Mouse (Mus musculus) stomach, embryonic 16.5 days (tissue): ENCODE data around the gene Lpcat2. TPM values are rescaled to one million over a fixed set of nuclear protein-coding genes. Genes with fewer than 3 reads are reported as not detected.
A peak's percentile ranks its signal among the peaks of the same experiment; 100 is the strongest.

ENCODE experiments used
- ATAC-seq: fragments of 200-750 bp; cut with Nextera tagmentation; 2 replicates; pipeline ENCODE4 v1.8.0; 2017; ENCODE audit warnings: moderate number of reproducible peaks, moderate TSS enrichment; ENCODE audit not compliant: insufficient read depth, low FRiP score
- H3K27ac ChIP-seq: fragments of 300-500 bp; sonication (generic); 2 replicates; pipeline ENCODE4 v1.5.1; 2014; ENCODE audit warnings: low read length
- H3K27me3 ChIP-seq: fragments of 300-500 bp; sonication (generic); 2 replicates; pipeline ENCODE4 v1.6.1; 2014; ENCODE audit warnings: low read length, control low read depth, mixed read lengths; ENCODE audit not compliant: control insufficient read depth, insufficient read depth
- H3K36me3 ChIP-seq: fragments of 300-500 bp; sonication (generic); 2 replicates; pipeline ENCODE4 v1.6.1; 2014; ENCODE audit warnings: low read length; ENCODE audit not compliant: control insufficient read depth, insufficient read depth
- H3K4me1 ChIP-seq: fragments of 300-500 bp; sonication (generic); 2 replicates; pipeline ENCODE4 v1.6.1; 2014; ENCODE audit warnings: low read length, control low read depth, mixed read lengths; ENCODE audit not compliant: control insufficient read depth, insufficient read depth
- H3K4me2 ChIP-seq: fragments of 300-500 bp; sonication (generic); 2 replicates; pipeline ENCODE4 v1.6.1; 2014; ENCODE audit warnings: low read depth, low read length, mixed read lengths
- H3K4me3 ChIP-seq: fragments of 300-500 bp; sonication (generic); replicated peaks from 2 replicates; pipeline ENCODE4 v1.5.1; 2014; ENCODE audit warnings: mild to moderate bottlenecking, low read length
- H3K9ac ChIP-seq: fragments of 300-500 bp; sonication (generic); 2 replicates; pipeline ENCODE4 v1.6.1; 2014; ENCODE audit warnings: low read length
- H3K9me3 ChIP-seq: fragments of 300-500 bp; sonication (generic); replicated peaks from 2 replicates; pipeline ENCODE4 v1.6.1; 2016; ENCODE audit warnings: low read length, control low read depth; ENCODE audit not compliant: control insufficient read depth
- WGBS: fragments of 180-500 bp; shearing (Covaris S2); extraction: QIAGEN DNeasy Blood & Tissue Kit; methylation state at CpG from one replicate; pipeline ENCODE4 v1.1.7; 2014; 5-methylcytosine and 5-hydroxymethylcytosine counted together
- polyA plus RNA-seq: library from polyadenylated mRNA; unstranded; fragments of >200 nt; fragmentation: Nextera tagmentation; extraction: Ambion mirVana; gene quantifications from 2 replicates; pipeline ENCODE4 v1.2.1, GENCODE M21; 2015

Lpcat2 gene
- polyA plus RNA-seq, 1 experiment from 2014 or later = 12.2 TPM

- no peak for ATAC-seq
- H3K27me3 ChIP-seq = no peaks in the 10 kb centered on the region
- no peaks in the 10 kb centered on the region for H3K4me1 ChIP-seq
- H3K9me3 ChIP-seq = no peaks in the 10 kb centered on the region
- no peaks in the 10 kb centered on the region for H3K36me3 ChIP-seq
- H3K4me3 ChIP-seq = no peak overlapping the region
- H3K9ac ChIP-seq = no peak overlapping the region
- no peak overlapping the region for H3K27ac ChIP-seq
- H3K4me2 ChIP-seq = no peak overlapping the region
- WGBS = 49% methylated on average over 5 of the region's 5 CpGs
Measured at GRCm38 (mm10) chr8:92896611-92897010, 41.5 kb downstream of the Lpcat2 start.

- Histone ChIP-seq H3K36me3 (no peaks in the 10 kb centered on the region), H3K4me3 (no peak overlapping the region), H3K9ac (no peak overlapping the region), H3K9me3 (no peaks in the 10 kb centered on the region), H3K4me2 (no peak overlapping the region), H3K4me1 (no peaks in the 10 kb centered on the region), H3K27me3 (no peaks in the 10 kb centered on the region), H3K27ac (no peak overlapping the region)
- ATAC-seq = no peak
- 73% methylated on average over 4 of the region's 4 CpGs for WGBS
Measured at GRCm38 (mm10) chr8:92897794-92898193, 42.7 kb downstream of the Lpcat2 start.

- WGBS = 72% methylated on average over 9 of the region's 9 CpGs
- ATAC-seq = no peak
- Histone ChIP-seq H3K27ac (no peak overlapping the region), H3K36me3 (no peaks in the 10 kb centered on the region), H3K9me3 (no peaks in the 10 kb centered on the region), H3K9ac (no peak overlapping the region), H3K4me2 (no peak overlapping the region), H3K4me3 (no peak overlapping the region), H3K27me3 (no peaks in the 10 kb centered on the region), H3K4me1 (no peaks in the 10 kb centered on the region)
Measured at GRCm38 (mm10) chr8:92899590-92899989, 44.5 kb downstream of the Lpcat2 start.

- no peaks in the 10 kb centered on the region for H3K9me3 ChIP-seq
- no peaks in the 10 kb centered on the region for H3K36me3 ChIP-seq
- H3K4me2 ChIP-seq = peak within 1 kb of the TSS; percentile 9; the same call in 1 of the 2 replicates
- no peaks in the 10 kb centered on the region for H3K4me1 ChIP-seq
- WGBS = 86% methylated on average over 5 of the region's 5 CpGs
- no peak within 1 kb of the TSS for H3K9ac ChIP-seq
- H3K27me3 ChIP-seq = no peaks in the 10 kb centered on the region
- peak within 1 kb of the TSS; percentile 62 for H3K27ac ChIP-seq
- peak within 1 kb of the TSS; percentile 15; the same call in 1 of the 2 replicates for H3K4me3 ChIP-seq
- ATAC-seq = no peak
Measured at GRCm38 (mm10) chr8:92901107-92901506, 46.0 kb downstream of the Lpcat2 start, which contains the start of gene Capns2. Gene Capns2, plus strand, starts transcription at chr8:92901407.

- no peaks in the 10 kb centered on the region for H3K36me3 ChIP-seq
- H3K4me3 ChIP-seq = no peak overlapping the region
- H3K4me2 ChIP-seq = no peak overlapping the region; the same call in 1 of the 2 replicates
- H3K27me3 ChIP-seq = no peaks in the 10 kb centered on the region
- H3K4me1 ChIP-seq = no peaks in the 10 kb centered on the region
- H3K9me3 ChIP-seq = no peaks in the 10 kb centered on the region
- 77% methylated on average over 2 of the region's 2 CpGs for WGBS
- no peak for ATAC-seq
- H3K27ac ChIP-seq = no peak overlapping the region
- no peak overlapping the region for H3K9ac ChIP-seq
Measured at GRCm38 (mm10) chr8:92902981-92903380, 47.8 kb downstream of the Lpcat2 start.

- no peaks in the 10 kb centered on the region for H3K4me1 ChIP-seq
- whole genome bisulfite sequencing = 84% methylated on average over 11 of the region's 11 CpGs
- no peaks in the 10 kb centered on the region for H3K9me3 ChIP-seq
- H3K27ac ChIP-seq = no peak overlapping the region
- no peak for ATAC-seq
- no peak overlapping the region for H3K4me3 ChIP-seq
- H3K27me3 ChIP-seq = no peaks in the 10 kb centered on the region
- no peak overlapping the region for H3K4me2 ChIP-seq
- H3K36me3 ChIP-seq = no peaks in the 10 kb centered on the region
- no peak overlapping the region for H3K9ac ChIP-seq
Measured at GRCm38 (mm10) chr8:92903488-92904135, 48.5 kb downstream of the Lpcat2 start.

- no peak for ATAC-seq
- 93% methylated on average over 9 of the region's 9 CpGs for WGBS
Measured at GRCm38 (mm10) chr8:92906553-92906952, 51.4 kb downstream of the Lpcat2 start.

GRCm38 (mm10) chr8:92908448-92908847 is 53.3 kb downstream of the Lpcat2 start:
- Histone ChIP-seq H3K9ac (no peak overlapping the region), H3K4me3 (no peak overlapping the region), H3K4me2 (no peak overlapping the region), H3K36me3 (no peaks in the 10 kb centered on the region), H3K9me3 (no peaks in the 10 kb centered on the region), H3K27me3 (no peaks in the 10 kb centered on the region), H3K4me1 (no peaks in the 10 kb centered on the region), H3K27ac (no peak overlapping the region)
- 88% methylated on average over 2 of the region's 2 CpGs for WGBS
- no peak for ATAC-seq

More at GRCm38 (mm10) chr8:92906553-92906952, 51.4 kb downstream of the Lpcat2 start:
- Histone ChIP-seq H3K4me2 (no peak overlapping the region), H3K4me3 (no peak overlapping the region), H3K27ac (no peak overlapping the region), H3K27me3 (no peaks in the 10 kb centered on the region), H3K4me1 (no peaks in the 10 kb centered on the region), H3K9me3 (no peaks in the 10 kb centered on the region), H3K9ac (no peak overlapping the region), H3K36me3 (no peaks in the 10 kb centered on the region)

- H3K4me3 ChIP-seq = no peak overlapping the region
- no peak for ATAC-seq
- H3K27ac ChIP-seq = no peak overlapping the region
- H3K36me3 ChIP-seq = no peaks in the 10 kb centered on the region
- no peaks in the 10 kb centered on the region for H3K9me3 ChIP-seq
- H3K4me1 ChIP-seq = no peaks in the 10 kb centered on the region
- H3K9ac ChIP-seq = no peak overlapping the region
- no peak overlapping the region for H3K4me2 ChIP-seq
- WGBS = 88% methylated on average over 3 of the region's 3 CpGs
- H3K27me3 ChIP-seq = no peaks in the 10 kb centered on the region
Measured at GRCm38 (mm10) chr8:92911477-92911876, 56.3 kb downstream of the Lpcat2 start.
